Mouse (Mus musculus): Measurements from ENCODE around the gene Trpm8.

Trpm8 gene

GRCm38 (mm10) chr1:88284946-88285320 lies 7.5 kb downstream of the Trpm8 start:
- DNase-seq (ENCODE audit: low spot score): no peak

- DNase-seq (ENCODE audit: low spot score): no peak
These were observed 8.2 kb downstream of the Trpm8 start for GRCm38 (mm10) chr1:88285652-88286051.

GRCm38 (mm10) chr1:88286136-88286845 lies 8.8 kb downstream of the Trpm8 start:
- no peak for DNase-seq (ENCODE audit: low spot score)

- DNase-seq (ENCODE audit: low spot score): no peak
These were observed 9.6 kb downstream of the Trpm8 start for GRCm38 (mm10) chr1:88286887-88287696.

- no peak for DNase-seq (ENCODE audit: low spot score)
These were observed 10.2 kb downstream of the Trpm8 start for GRCm38 (mm10) chr1:88287697-88287980.

GRCm38 (mm10) chr1:88288056-88288788 lies 10.8 kb downstream of the Trpm8 start:
- no peak for DNase-seq (ENCODE audit: low spot score)

- DNase-seq (ENCODE audit: low spot score): no peak
These were observed 11.3 kb downstream of the Trpm8 start for GRCm38 (mm10) chr1:88288789-88289127.

- no peak for DNase-seq (ENCODE audit: low spot score)
These were observed 11.7 kb downstream of the Trpm8 start for GRCm38 (mm10) chr1:88289152-88289551.

GRCm38 (mm10) chr1:88289917-88290316 lies 12.5 kb downstream of the Trpm8 start:
- no peak for DNase-seq (ENCODE audit: low spot score)

GRCm38 (mm10) chr1:88290511-88290910 lies 13.1 kb downstream of the Trpm8 start:
- DNase-seq (ENCODE audit: low spot score): no peak

- no peak for DNase-seq (ENCODE audit: low spot score)
These were observed 14.0 kb downstream of the Trpm8 start for GRCm38 (mm10) chr1:88291409-88292005.

- no peak for DNase-seq (ENCODE audit: low spot score)
These were observed 14.6 kb downstream of the Trpm8 start for GRCm38 (mm10) chr1:88292057-88292456.

- DNase-seq (ENCODE audit: low spot score): no peak
These were observed 17.2 kb downstream of the Trpm8 start for GRCm38 (mm10) chr1:88294650-88295049.

- DNase-seq (ENCODE audit: low spot score): no peak
These were observed 18.9 kb downstream of the Trpm8 start for GRCm38 (mm10) chr1:88296171-88296920.

GRCm38 (mm10) chr1:88297480-88298258 lies 20.2 kb downstream of the Trpm8 start:
- DNase-seq (ENCODE audit: low spot score): no peak

GRCm38 (mm10) chr1:88298686-88299528 lies 21.4 kb downstream of the Trpm8 start:
- no peak for DNase-seq (ENCODE audit: low spot score)

GRCm38 (mm10) chr1:88299529-88299945 lies 22.1 kb downstream of the Trpm8 start:
- no peak for DNase-seq (ENCODE audit: low spot score)

GRCm38 (mm10) chr1:88300301-88301050 lies 23.0 kb downstream of the Trpm8 start:
- no peak for DNase-seq (ENCODE audit: low spot score)

All from testis, postnatal 14 days (tissue).